12 mouse cellular contexts compared by ENCODE assay signal in genomic region chr5:148555156-148555555, GRCm38 (mm10). TPM values are rescaled to one million over a fixed set of nuclear protein-coding genes. Genes with fewer than 3 reads are reported as not detected.
DNase-seq lines count a peak whose midpoint lies in the region; ATAC-seq and TF ChIP-seq lines count a peak whose summit lies in the region.
"Had no signal": no experiment of that assay in that cellular context is flagged by ENCODE, and none has a peak within 500 bp of the region (broad histone marks: within the 10 kb centered on the region; RNA-seq: fewer than 3 reads in every experiment).

No protein-coding gene starts in this region.

- no peak for TF ChIP-seq CTCF in heart, adult 2 months (IDR thresholded peaks at IDR 0.05)
- no peak for TF ChIP-seq CTCF in E14TG2a.4 (conservative IDR thresholded peaks at IDR 0.05; ENCODE audit: low read length)

- peaks cover 31% of the 10 kb centered on the region for H3K4me1 ChIP-seq in heart, embryonic 13.5 days
- peaks cover 4% of the 10 kb centered on the region for H3K4me1 ChIP-seq in heart, adult 2 months (ENCODE audit: control insufficient read depth, insufficient read depth, low read length)
- H3K4me1 ChIP-seq in E14TG2a.4 (replicated peaks; ENCODE audit: low read depth, low read length): peaks cover 55% of the 10 kb centered on the region
- peaks cover 38% of the 10 kb centered on the region for H3K4me1 ChIP-seq in hindbrain, embryonic 10.5 days (replicated peaks)
- peaks cover 27% of the 10 kb centered on the region for H3K4me1 ChIP-seq in midbrain, embryonic 12.5 days

- no peak for DNase-seq in heart, adult 2 months
- no peak for DNase-seq in hindbrain, embryonic 10.5 days (ENCODE audit: low spot score)
- no peak for DNase-seq in Muller cell, postnatal 12 days (ENCODE audit: inconsistent ontology term)
- DNase-seq in gastrocnemius, postnatal 36 days: no peak
- DNase-seq: adrenal gland, postnatal 14 days; cerebellum, adult 9-11 months; right cerebral cortex, postnatal 14 days had no signal

- intact Hi-C loops in heart, adult 2 months (cut with DNase I): no loop called here
- intact Hi-C loops in gastrocnemius, postnatal 36 days (cut with DNase I): no loop called here

- no peak for ATAC-seq in heart, embryonic 13.5 days (ENCODE audit: extremely low read depth, insufficient number of reproducible peaks, low FRiP score, low TSS enrichment)
- no peak for ATAC-seq in midbrain, embryonic 12.5 days (ENCODE audit: low FRiP score, low read depth)

- no peak overlapping the region for H3K27ac ChIP-seq in heart, embryonic 13.5 days (replicated peaks)
- H3K27ac ChIP-seq in heart, adult 2 months: no peak overlapping the region
- peak overlapping the region; percentile 66; the same call in 1 of the 2 replicates for H3K27ac ChIP-seq in hindbrain, embryonic 10.5 days
- no peak overlapping the region for H3K27ac ChIP-seq in midbrain, embryonic 12.5 days (replicated peaks)
- H3K27ac ChIP-seq: limb, embryonic 15.5 days had no signal

- peak overlapping the region; percentile 39 for H3K4me3 ChIP-seq in heart, embryonic 13.5 days
- no peak overlapping the region for H3K4me3 ChIP-seq in heart, adult 2 months
- peak overlapping the region; percentile 60 for H3K4me3 ChIP-seq in E14TG2a.4 (replicated peaks; ENCODE audit: low read length)
- peak overlapping the region; percentile 45 for H3K4me3 ChIP-seq in hindbrain, embryonic 10.5 days
- H3K4me3 ChIP-seq in midbrain, embryonic 12.5 days: peak overlapping the region; percentile 26; the same call in 1 of the 2 replicates
- H3K4me3 ChIP-seq: erythroblast, embryonic 14.5 days; limb, embryonic 15.5 days had no signal

- H3K4me2 ChIP-seq in heart, embryonic 13.5 days: peak overlapping the region; percentile 91
- peak overlapping the region; percentile 52 for H3K4me2 ChIP-seq in midbrain, embryonic 12.5 days (replicated peaks)

- H3K9me3 ChIP-seq in heart, embryonic 13.5 days: no peaks in the 10 kb centered on the region
- H3K9me3 ChIP-seq in E14TG2a.4 (ENCODE audit: low read length): no peaks in the 10 kb centered on the region
- H3K9me3 ChIP-seq in hindbrain, embryonic 10.5 days: no peaks in the 10 kb centered on the region
- no peaks in the 10 kb centered on the region for H3K9me3 ChIP-seq in midbrain, embryonic 12.5 days
- H3K9me3 ChIP-seq: limb, embryonic 15.5 days had no signal

- no peaks in the 10 kb centered on the region for H3K27me3 ChIP-seq in heart, embryonic 13.5 days (replicated peaks)
- no peaks in the 10 kb centered on the region for H3K27me3 ChIP-seq in heart, adult 2 months (ENCODE audit: control insufficient read depth, insufficient read depth, low read length)
- no peaks in the 10 kb centered on the region for H3K27me3 ChIP-seq in E14TG2a.4 (ENCODE audit: insufficient read depth, low read length)
- H3K27me3 ChIP-seq in hindbrain, embryonic 10.5 days (ENCODE audit: insufficient read depth, poor library complexity, severe bottlenecking): peaks cover 14% of the 10 kb centered on the region
- peaks cover 18% of the 10 kb centered on the region for H3K27me3 ChIP-seq in midbrain, embryonic 12.5 days

- WGBS in heart, embryonic 13.5 days: 78% methylated on average over 10 of the region's 10 CpGs
- WGBS in heart, adult 2 months: 86% methylated on average over 10 of the region's 10 CpGs
- WGBS in hindbrain, embryonic 10.5 days: 73% methylated on average over 10 of the region's 10 CpGs
- WGBS in midbrain, embryonic 12.5 days: 76% methylated on average over 10 of the region's 10 CpGs

- H3K79me2 ChIP-seq in heart, adult 2 months (replicated peaks; ENCODE audit: control insufficient read depth, insufficient read depth, low read length): no peaks in the 10 kb centered on the region; the same call in 1 of the 2 replicates

- no peaks in the 10 kb centered on the region for H3K36me3 ChIP-seq in heart, embryonic 13.5 days
- no peaks in the 10 kb centered on the region for H3K36me3 ChIP-seq in heart, adult 2 months (ENCODE audit: control insufficient read depth, insufficient read depth, low read length)
- H3K36me3 ChIP-seq in E14TG2a.4 (ENCODE audit: insufficient read depth, low read length): no peaks in the 10 kb centered on the region
- H3K36me3 ChIP-seq in hindbrain, embryonic 10.5 days: no peaks in the 10 kb centered on the region
- H3K36me3 ChIP-seq in midbrain, embryonic 12.5 days: no peaks in the 10 kb centered on the region
- H3K36me3 ChIP-seq: limb, embryonic 15.5 days had no signal

- no peak for TF ChIP-seq POLR2A in heart, adult 2 months (IDR thresholded peaks at IDR 0.05; ENCODE audit: insufficient read depth, low read depth, low read length)

- peak overlapping the region; percentile 74; the same call in 1 of the 2 replicates for H3K9ac ChIP-seq in heart, embryonic 13.5 days
- no peak overlapping the region for H3K9ac ChIP-seq in heart, adult 2 months (ENCODE audit: low read depth, low read length)
- H3K9ac ChIP-seq in midbrain, embryonic 12.5 days (replicated peaks): no peak overlapping the region
- H3K9ac ChIP-seq: limb, embryonic 15.5 days had no signal

- TF ChIP-seq EP300 in heart, adult 2 months (IDR thresholded peaks at IDR 0.05; ENCODE audit: insufficient read depth, low read depth, low read length): no peak

RNA-seq across cellular contexts. Expression of gene Ubl3, which starts 2.6 kb away (rescaled TPM):
- 55.0 and 59.1 TPM in 2 replicates for polyA plus RNA-seq in heart, embryonic 13.5 days (2015; fragmentation: Nextera tagmentation; extraction: Ambion mirVana)
- 100 to 1,000 TPM in 1 of 2 experiments, 10 to 100 TPM in 1; 92.7 to 112 TPM for total RNA-seq in heart, adult 2 months (2021)
- polyA plus RNA-seq in heart, adult 2 months (2012; rRNA removed): 43.6 and 55.3 TPM in 2 replicates
- 60.8 and 71.8 TPM in 2 replicates for polyA plus RNA-seq in hindbrain, embryonic 10.5 days (2016; fragmentation: Nextera tagmentation; extraction: Ambion mirVana)
- polyA plus RNA-seq in midbrain, embryonic 12.5 days (2016; fragmentation: Nextera tagmentation; extraction: Ambion mirVana): 78.0 and 79.7 TPM in 2 replicates
- 100 to 1,000 TPM; 103 to 116 TPM for total RNA-seq in gastrocnemius, postnatal 36 days (2021)
